Mouse (Mus musculus): ENCODE measurements around the gene Ssr3. TPM values are rescaled to one million over a fixed set of nuclear protein-coding genes. Genes with fewer than 3 reads are reported as not detected.

The Ssr3 gene
- 131 TPM for polyA plus RNA-seq (2014; fragmentation: Illumina TruSeq; extraction: RNeasy Lipid Tissue Mini Kit (QIAGEN cat#74804); ENCODE audit: low read depth, low replicate concordance)

DNA sequence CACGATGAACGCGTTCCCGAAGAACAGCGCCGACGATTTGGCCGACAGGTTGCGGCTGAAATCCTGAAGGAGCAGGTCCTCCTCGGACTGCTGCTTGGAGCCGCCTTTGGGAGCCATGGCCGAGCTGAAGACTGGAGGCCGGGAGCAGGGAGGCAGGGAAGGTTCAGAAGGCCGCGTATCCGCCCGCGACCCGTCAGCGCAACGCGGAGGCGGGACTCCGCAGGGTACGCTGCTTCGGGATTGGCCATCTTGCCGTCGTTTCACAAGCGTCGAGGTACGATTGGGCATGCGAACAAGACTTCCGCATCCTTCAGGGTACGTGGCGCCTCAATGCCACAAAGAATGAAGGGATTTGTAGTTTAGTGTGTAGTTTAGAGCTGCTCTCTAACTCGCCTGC, at the start of gene Ssr3:
Ssr3 (minus strand) TSS at position 203 of the 397 bp plus-strand sequence.

Other genes starting within 250 kb of the Ssr3 start
- gene Tiparp, start 135.8 kb upstream of the Ssr3 start, polyA plus RNA-seq (2014; fragmentation: Illumina TruSeq; extraction: RNeasy Lipid Tissue Mini Kit (QIAGEN cat#74804); ENCODE audit: low read depth, low replicate concordance), result 8.0 TPM

All from heart, adult 10 weeks (tissue).